In genomic region chr3:53046371-53046770, GRCm38 (mm10) we compare ENCODE assay signal across 11 mouse cellular contexts. TPM values are rescaled to one million over a fixed set of nuclear protein-coding genes. Genes with fewer than 3 reads are reported as not detected.
DNase-seq lines count a peak whose midpoint lies in the region; ATAC-seq lines count a peak whose summit lies in the region.
"Had no signal": no experiment of that assay in that cellular context is flagged by ENCODE, and none has a peak within 500 bp of the region (broad histone marks: within the 10 kb centered on the region; RNA-seq: fewer than 3 reads in every experiment).

No protein-coding gene starts in this region.

- H3K4me1 ChIP-seq in heart, embryonic 11.5 days (ENCODE audit: control insufficient read depth, insufficient read depth, low read length): peaks cover 29% of the 10 kb centered on the region
- H3K4me1 ChIP-seq in kidney, embryonic 16.5 days (ENCODE audit: insufficient read depth, low read length): peaks cover 4% of the 10 kb centered on the region; the same call in 1 of the 2 replicates
- H3K4me1 ChIP-seq in hindbrain, embryonic 16.5 days (ENCODE audit: control insufficient read depth, insufficient read depth, low read depth, low read length): peaks cover 6% of the 10 kb centered on the region

- no peaks in the 10 kb centered on the region for H3K27me3 ChIP-seq in heart, embryonic 11.5 days (ENCODE audit: control insufficient read depth, insufficient read depth, low read length)
- no peaks in the 10 kb centered on the region for H3K27me3 ChIP-seq in kidney, embryonic 16.5 days (ENCODE audit: insufficient read depth, low read length)
- no peaks in the 10 kb centered on the region for H3K27me3 ChIP-seq in hindbrain, embryonic 16.5 days (replicated peaks; ENCODE audit: control insufficient read depth, insufficient read depth, low read length)

- H3K9ac ChIP-seq in heart, embryonic 11.5 days (ENCODE audit: low read depth, low read length): no peak overlapping the region
- no peak overlapping the region for H3K9ac ChIP-seq in kidney, embryonic 16.5 days (replicated peaks; ENCODE audit: low read length)
- H3K9ac ChIP-seq in hindbrain, embryonic 16.5 days (ENCODE audit: low read depth, low read length): no peak overlapping the region

- no peak for DNase-seq in heart, postnatal 14 days
- DNase-seq in kidney, adult 18-20 months: no peak
- DNase-seq in cerebellum, adult 18-20 months: peak; percentile 90 to 92
- DNase-seq in ovary, adult 18-20 months (ENCODE audit: low spot score): no peak
- DNase-seq in spleen, postnatal 10 days (ENCODE audit: low spot score in 2 of 2): no peak
- DNase-seq: adrenal gland, adult 8-10 months; right cerebral cortex, adult 18-20 months had no signal

- H3K4me3 ChIP-seq in heart, embryonic 11.5 days (ENCODE audit: low read depth, low read length): no peak overlapping the region
- peak overlapping the region; percentile 11; the same call in 1 of the 2 replicates for H3K4me3 ChIP-seq in kidney, embryonic 16.5 days (ENCODE audit: low read length)
- H3K4me3 ChIP-seq in hindbrain, embryonic 16.5 days (ENCODE audit: low read length): no peak overlapping the region

- intact Hi-C loops in heart, postnatal 14 days (cut with DNase I): no loop called here

- H3K27ac ChIP-seq in heart, embryonic 11.5 days (ENCODE audit: low read depth, low read length): no peak overlapping the region
- H3K27ac ChIP-seq in kidney, embryonic 16.5 days (ENCODE audit: low read length): no peak overlapping the region
- no peak overlapping the region for H3K27ac ChIP-seq in hindbrain, embryonic 16.5 days (ENCODE audit: low read depth, low read length)
- H3K27ac ChIP-seq: macrophage had no signal

- WGBS in heart, embryonic 11.5 days (ENCODE audit: insufficient replicate concordance): 63% methylated on average over 6 of the region's 6 CpGs
- 61% methylated on average over 6 of the region's 6 CpGs for WGBS in kidney, embryonic 16.5 days
- 70% methylated on average over 6 of the region's 6 CpGs for WGBS in hindbrain, embryonic 16.5 days

- no peaks in the 10 kb centered on the region for H3K9me3 ChIP-seq in heart, embryonic 11.5 days (replicated peaks; ENCODE audit: control insufficient read depth, low read length)
- H3K9me3 ChIP-seq in kidney, embryonic 16.5 days (ENCODE audit: low read length): no peaks in the 10 kb centered on the region
- no peaks in the 10 kb centered on the region for H3K9me3 ChIP-seq in hindbrain, embryonic 16.5 days (ENCODE audit: control insufficient read depth, low read length)

- H3K4me2 ChIP-seq in heart, embryonic 11.5 days: peak overlapping the region; percentile 33
- 0 out of 2 replicates have a peak overlapping the region, but pooled peaks have one; percentile 10 for H3K4me2 ChIP-seq in kidney, embryonic 16.5 days (replicated peaks; ENCODE audit: low read depth, low read length)
- peak overlapping the region; percentile 12 for H3K4me2 ChIP-seq in hindbrain, embryonic 16.5 days (ENCODE audit: low read length)

- no peaks in the 10 kb centered on the region for H3K36me3 ChIP-seq in heart, embryonic 11.5 days (ENCODE audit: control insufficient read depth, insufficient read depth, low read length)
- 0 out of 2 replicates have a peak, but pooled peaks cover 3% of the 10 kb centered on the region for H3K36me3 ChIP-seq in kidney, embryonic 16.5 days (ENCODE audit: insufficient read depth, low read length)
- no peaks in the 10 kb centered on the region for H3K36me3 ChIP-seq in hindbrain, embryonic 16.5 days (ENCODE audit: control insufficient read depth, insufficient read depth, low read length)

- no peak for ATAC-seq in heart, embryonic 11.5 days (replicated peaks; ENCODE audit: insufficient number of reproducible peaks, low FRiP score, low TSS enrichment)
- ATAC-seq in kidney, embryonic 16.5 days (ENCODE audit: low FRiP score, low TSS enrichment): no peak
- no peak for ATAC-seq in hindbrain, embryonic 16.5 days

RNA-seq across cellular contexts. Expression of gene Lhfp, which starts 5.0 kb away (rescaled TPM):
- 64.5 and 85.7 TPM in 2 replicates for polyA plus RNA-seq in heart, embryonic 11.5 days (2014; fragmentation: Nextera tagmentation; extraction: Ambion mirVana)
- total RNA-seq in heart, postnatal 14 days (2021): 10 to 100 TPM; 65.2 to 73.9 TPM
- 130 and 139 TPM in 2 replicates for polyA plus RNA-seq in kidney, embryonic 16.5 days (2015; fragmentation: Nextera tagmentation; extraction: Ambion mirVana)
- polyA plus RNA-seq in hindbrain, embryonic 16.5 days (2015; fragmentation: Nextera tagmentation; extraction: Ambion mirVana): 64.1 and 70.1 TPM in 2 replicates

RNA-seq across cellular contexts. Expression of gene Cog6, which starts 29.3 kb away (rescaled TPM):
- 59.0 and 66.0 TPM in 2 replicates for polyA plus RNA-seq in heart, embryonic 11.5 days (2014; fragmentation: Nextera tagmentation; extraction: Ambion mirVana)
- total RNA-seq in heart, postnatal 14 days (2021): 10 to 100 TPM; 49.3 to 54.7 TPM
- polyA plus RNA-seq in kidney, embryonic 16.5 days (2015; fragmentation: Nextera tagmentation; extraction: Ambion mirVana): 52.4 and 53.3 TPM in 2 replicates
- 45.8 and 50.6 TPM in 2 replicates for polyA plus RNA-seq in hindbrain, embryonic 16.5 days (2015; fragmentation: Nextera tagmentation; extraction: Ambion mirVana)

Comparison
In these comparisons a context has a peak if more than half of its experiments do, and no peak if none do; other contexts are left out.
1. DNase-seq: peak in cerebellum, adult 18-20 months (2 of 2); none in heart, postnatal 14 days (0 of 2), kidney, adult 18-20 months (single experiment), ovary, adult 18-20 months (single experiment) and spleen, postnatal 10 days (0 of 2).
2. Peak in every context shown above with its lines, with median percentiles within 50 percentile points of each other: H3K4me2 ChIP-seq.